Mouse (Mus musculus): ENCODE measurements around the gene Edn3.

GRCm38 (mm10) chr2:174754231-174754630 is 6.2 kb upstream of the Edn3 start:
- no peak for TF ChIP-seq CTCF (IDR thresholded peaks at IDR 0.05; ENCODE audit: low read depth)
- TF ChIP-seq EP300 (optimal IDR thresholded peaks at IDR 0.05): no peak

Data from stomach, postnatal 0 days (tissue).